Mouse (Mus musculus): Measurements from ENCODE around the gene S100a3. TPM values are rescaled to one million over a fixed set of nuclear protein-coding genes. Genes with fewer than 3 reads are reported as not detected.

S100a3 gene
- total and polyA plus RNA-seq, 3 experiments = not detected

GRCm38 (mm10) chr3:90644220-90644619, 83.8 kb downstream of the S100a3 start:
- dilution Hi-C loops (cut with MboI; ENCODE audit: extremely low pct_ligation_motif_present, extremely low pct_unique_long_range_greater_than_20kb, low sequenced_read_pairs) = no loop called here
- Histone ChIP-seq H3K4me1 (ENCODE audit: control insufficient read depth in 1 of 2, insufficient read depth in 2 of 2) (no peaks in the 10 kb centered on the region), H3K9ac (ENCODE audit: insufficient read depth, low read depth) (no peak overlapping the region), H3K36me3 (replicated peaks in 1 of 2; ENCODE audit: control insufficient read depth in 1 of 2, insufficient read depth in 1 of 2, low read length in 1 of 2) (no peaks in the 10 kb centered on the region), H3K79me2 (replicated peaks; ENCODE audit: control insufficient read depth, extremely low read depth, insufficient read depth, poor library complexity, severe bottlenecking) (no peaks in the 10 kb centered on the region), H3K27ac (ENCODE audit: insufficient read depth, low read depth) (no peak overlapping the region), H3K4me2 (ENCODE audit: insufficient read depth, low read depth, poor library complexity, severe bottlenecking) (no peak overlapping the region), H3K4me3 (replicated peaks in 1 of 3; ENCODE audit: low read depth in 2 of 3, low read length in 2 of 3, poor library complexity in 1 of 3) (no peak overlapping the region), H3K27me3 (replicated peaks) (peaks cover 43% of the 10 kb centered on the region), H3K9me3 (replicated peaks; ENCODE audit: low read length) (no peaks in the 10 kb centered on the region)
- TF ChIP-seq GABPA (IDR thresholded peaks at IDR 0.05; ENCODE audit: insufficient replicate concordance, low read depth, low read length) (no peak), ZC3H11A (IDR thresholded peaks at IDR 0.05; ENCODE audit: low read depth, low read length) (no peak), MYC (IDR thresholded peaks at IDR 0.05; ENCODE audit: low read depth, low read length) (no peak), RCOR1 (conservative IDR thresholded peaks at IDR 0.05; ENCODE audit: low read depth, low read length) (no peak), CTCF (conservative IDR thresholded peaks at IDR 0.05 in 1 of 2, IDR thresholded peaks at IDR 0.05 in 1 of 2; ENCODE audit: low read depth in 2 of 2, low read length in 2 of 2) (peak; percentile 73 to 77), SMC3 (IDR thresholded peaks at IDR 0.05; ENCODE audit: low read depth, low read length) (peak; percentile 58), USF1 (IDR thresholded peaks at IDR 0.05; ENCODE audit: low read depth, low read length) (no peak), JUND (conservative IDR thresholded peaks at IDR 0.05; ENCODE audit: low read depth, low read length) (no peak), IRF4 (IDR thresholded peaks at IDR 0.05; ENCODE audit: low read depth, low read length) (no peak)
- in situ Hi-C loops (cut with MboI; ENCODE audit: low pct_ligation_motif_present, low pct_unique_long_range_greater_than_20kb, low sequenced_read_pairs) = no loop called here
- DNase-seq (ENCODE audit: extremely low read depth) = peak; percentile 61

DNA sequence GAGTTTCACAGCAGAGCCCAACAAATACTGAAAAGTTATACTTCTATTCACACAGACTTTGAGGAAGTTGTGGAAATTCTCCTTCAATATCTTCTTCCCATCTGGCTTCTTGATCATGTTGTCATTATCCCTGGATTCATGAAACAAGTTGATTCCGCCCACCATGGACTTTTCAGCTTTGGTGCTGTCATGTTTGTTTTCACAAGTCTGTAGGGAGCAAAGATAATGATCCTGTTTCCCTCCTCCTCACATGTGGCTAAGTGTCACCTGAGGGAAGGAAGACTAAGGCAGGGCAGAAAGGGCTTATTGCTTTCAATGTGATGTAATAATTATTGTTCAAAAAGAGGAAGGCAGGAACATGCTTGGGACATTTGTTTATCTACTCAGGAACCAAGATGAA, 86.9 kb downstream of the S100a3 start:
- no peak overlapping the region for H3K9ac ChIP-seq (ENCODE audit: insufficient read depth, low read depth)
- DNase-seq (ENCODE audit: extremely low read depth) = no peak
- H3K27me3 ChIP-seq (replicated peaks) = peaks cover 46% of the 10 kb centered on the region
- dilution Hi-C loops (cut with MboI; ENCODE audit: extremely low pct_ligation_motif_present, extremely low pct_unique_long_range_greater_than_20kb, low sequenced_read_pairs) (no loop called here), in situ Hi-C loops (cut with MboI; ENCODE audit: low pct_ligation_motif_present, low pct_unique_long_range_greater_than_20kb, low sequenced_read_pairs) (no loop called here)
- no peak overlapping the region for H3K27ac ChIP-seq (ENCODE audit: insufficient read depth, low read depth)
- H3K9me3 ChIP-seq (replicated peaks; ENCODE audit: low read length) = no peaks in the 10 kb centered on the region
- H3K4me2 ChIP-seq (ENCODE audit: insufficient read depth, low read depth, poor library complexity, severe bottlenecking) = no peak overlapping the region
- H3K36me3 ChIP-seq (replicated peaks in 1 of 2; ENCODE audit: control insufficient read depth in 1 of 2, insufficient read depth in 1 of 2, low read length in 1 of 2) = no peaks in the 10 kb centered on the region
- no peaks in the 10 kb centered on the region for H3K4me1 ChIP-seq (ENCODE audit: control insufficient read depth in 1 of 2, insufficient read depth in 2 of 2)
- H3K79me2 ChIP-seq (replicated peaks; ENCODE audit: control insufficient read depth, extremely low read depth, insufficient read depth, poor library complexity, severe bottlenecking) = no peaks in the 10 kb centered on the region
- H3K4me3 ChIP-seq (replicated peaks in 1 of 3; ENCODE audit: low read depth in 2 of 3, low read length in 2 of 3, poor library complexity in 1 of 3) = no peak overlapping the region
- TF ChIP-seq CHD1 (IDR thresholded peaks at IDR 0.05; ENCODE audit: low read depth, low read length) (no peak), TCF12 (IDR thresholded peaks at IDR 0.05; ENCODE audit: low read depth, low read length) (no peak), NRF1 (IDR thresholded peaks at IDR 0.05; ENCODE audit: low read depth, low read length) (no peak), CHD2 (IDR thresholded peaks at IDR 0.05; ENCODE audit: low read length) (no peak), MAZ (IDR thresholded peaks at IDR 0.05; ENCODE audit: low read depth, low read length) (no peak), TBP (conservative IDR thresholded peaks at IDR 0.05; ENCODE audit: low read depth, low read length) (no peak), BHLHE40 (IDR thresholded peaks at IDR 0.05; ENCODE audit: low read depth, low read length) (no peak), MEF2A (IDR thresholded peaks at IDR 0.05; ENCODE audit: borderline replicate concordance, low read depth, low read length) (no peak), KAT2A (IDR thresholded peaks at IDR 0.05; ENCODE audit: insufficient replicate concordance, low read length) (no peak), POLR2AphosphoS2 (IDR thresholded peaks at IDR 0.05; ENCODE audit: low read depth, low read length) (no peak), USF2 (conservative IDR thresholded peaks at IDR 0.05; ENCODE audit: low read depth, low read length) (no peak), CTCF (conservative IDR thresholded peaks at IDR 0.05 in 1 of 2, IDR thresholded peaks at IDR 0.05 in 1 of 2; ENCODE audit: low read depth in 2 of 2, low read length in 2 of 2) (no peak), ZNF384 (IDR thresholded peaks at IDR 0.05; ENCODE audit: low read depth, low read length) (no peak), ZKSCAN1 (IDR thresholded peaks at IDR 0.05; ENCODE audit: borderline replicate concordance, low read depth, low read length) (no peak), RCOR1 (conservative IDR thresholded peaks at IDR 0.05; ENCODE audit: low read depth, low read length) (no peak), HCFC1 (IDR thresholded peaks at IDR 0.05; ENCODE audit: low read depth, low read length) (no peak), USF1 (IDR thresholded peaks at IDR 0.05; ENCODE audit: low read depth, low read length) (no peak), RAD21 (IDR thresholded peaks at IDR 0.05; ENCODE audit: low read depth, low read length) (no peak), SIN3A (IDR thresholded peaks at IDR 0.05; ENCODE audit: low read length) (no peak)
